Mouse (Mus musculus) heart, adult 2 months (tissue): ENCODE data around the gene Atp7a.

Source experiments
- CTCF ChIP-seq: fragments of 200-600 bp; IDR thresholded peaks from 2 replicates; pipeline ENCODE4 v1.8.1; 2022; ENCODE audit warnings: antibody characterized with exemption, mild to moderate bottlenecking, moderate library complexity
- EP300 ChIP-seq: fragments of 200-500 bp; IDR thresholded peaks from 2 replicates; pipeline ENCODE4 v1.6.1; 2011; ENCODE audit warnings: low read depth, low read length, control low read depth; ENCODE audit not compliant: insufficient read depth
- POLR2A ChIP-seq: fragments of 200-500 bp; IDR thresholded peaks from 2 replicates; pipeline ENCODE4 v1.6.1; 2011; ENCODE audit warnings: mild to moderate bottlenecking, low read depth, low read length, control low read depth; ENCODE audit not compliant: insufficient read depth

DNA sequence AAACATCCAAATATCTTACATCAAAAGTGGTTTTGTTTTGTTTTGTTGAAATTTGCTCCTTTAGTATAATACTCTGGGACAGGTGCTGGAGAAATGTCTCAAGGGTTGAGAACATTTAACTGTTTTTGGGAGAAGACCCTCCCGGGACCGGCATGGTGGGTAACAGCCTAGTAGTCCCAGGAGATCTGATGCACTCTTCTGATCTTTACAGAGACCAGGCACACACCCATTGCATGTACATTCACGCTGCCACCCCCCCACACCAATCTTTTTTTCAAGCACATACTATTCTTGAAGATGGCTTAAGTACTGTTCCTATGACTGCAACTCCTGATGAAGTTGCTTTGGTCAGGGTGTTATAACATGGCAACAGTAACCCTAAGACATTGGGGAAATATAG, 14.5 kb upstream of the Atp7a start:
- no peak for TF ChIP-seq POLR2A
- TF ChIP-seq CTCF: no peak
- TF ChIP-seq EP300: no peak
